Mouse (Mus musculus): Measurements from ENCODE around the gene Vwa5a. TPM values are rescaled to one million over a fixed set of nuclear protein-coding genes. Genes with fewer than 3 reads are reported as not detected.

Gene Vwa5a
- polyA plus RNA-seq, 1 experiment = 6.3 TPM

DNA sequence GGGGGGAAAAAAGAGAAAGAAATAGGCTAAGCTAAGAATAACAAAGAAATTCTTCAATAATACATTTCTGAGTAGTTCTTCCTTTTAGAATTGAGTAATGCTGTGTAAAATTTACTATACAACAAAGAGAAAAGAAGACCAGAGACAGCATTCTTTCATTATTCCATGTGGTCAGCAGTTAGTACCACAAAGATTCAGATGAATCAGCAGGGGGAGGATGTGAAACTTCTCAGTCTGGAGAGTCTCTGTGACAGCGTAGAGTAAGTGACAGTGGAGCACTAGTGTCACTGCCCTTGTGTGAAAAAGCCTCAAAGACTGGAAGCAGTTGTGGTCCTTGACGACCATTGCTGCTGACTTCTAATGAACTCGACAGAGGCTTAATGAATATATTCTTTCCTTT lies 10.2 kb downstream of the Vwa5a start:
- no peak for TF ChIP-seq CEBPB (IDR thresholded peaks at IDR 0.05; ENCODE audit: low read depth)
- TF ChIP-seq CTCF (IDR thresholded peaks at IDR 0.05; ENCODE audit: control insufficient read depth, insufficient read depth, insufficient read length) = no peak
- TF ChIP-seq USF1 (IDR thresholded peaks at IDR 0.05; ENCODE audit: low read depth) = no peak
- TF ChIP-seq MYOD1 (IDR thresholded peaks at IDR 0.05; ENCODE audit: control insufficient read depth, insufficient read length, low read depth) = no peak
- no peak for TF ChIP-seq MYOG (IDR thresholded peaks at IDR 0.05; ENCODE audit: control insufficient read depth, extremely low read depth, insufficient read length)
- TF ChIP-seq FOSL1 (IDR thresholded peaks at IDR 0.05; ENCODE audit: insufficient read depth, low read length, poor library complexity, severe bottlenecking) = no peak
- TF ChIP-seq MAX (IDR thresholded peaks at IDR 0.05) = no peak
- H3K27me3 ChIP-seq (ENCODE audit: control insufficient read depth, insufficient read depth, insufficient read length) = no peaks in the 10 kb centered on the region
- H3K36me3 ChIP-seq (ENCODE audit: control insufficient read depth, insufficient read depth) = peaks cover 16% of the 10 kb centered on the region
- H3ac ChIP-seq (ENCODE audit: control insufficient read depth, insufficient read length, low read depth) = no peak overlapping the region
- H3K79me3 ChIP-seq (ENCODE audit: low read depth) = no peaks in the 10 kb centered on the region
- no peak overlapping the region for H3K4me3 ChIP-seq (ENCODE audit: insufficient read depth, poor library complexity, severe bottlenecking)
- H3K79me2 ChIP-seq (ENCODE audit: control insufficient read depth, insufficient read depth) = no peaks in the 10 kb centered on the region

DNA sequence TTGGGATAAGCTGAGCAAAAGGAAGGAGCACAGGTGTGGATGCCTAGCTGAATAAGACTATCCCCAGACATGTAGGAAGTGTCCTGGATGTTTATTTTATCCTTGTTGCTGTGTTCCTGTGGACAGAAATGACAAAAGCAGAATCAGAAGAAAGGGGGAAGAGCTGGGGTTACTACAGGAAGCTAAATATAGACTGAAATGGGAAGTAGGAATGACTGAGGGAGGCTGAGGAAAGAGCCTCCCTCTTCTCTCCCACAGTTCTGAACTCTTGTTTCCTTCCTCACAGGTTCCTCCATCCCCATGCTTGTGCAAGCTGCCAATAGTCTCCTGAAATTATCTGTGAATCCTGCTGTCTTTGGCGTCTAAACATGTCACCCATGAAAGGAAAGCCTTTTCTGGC lies 23.3 kb downstream of the Vwa5a start:
- Histone ChIP-seq H3K27me3 (ENCODE audit: control insufficient read depth, insufficient read depth, insufficient read length) (no peaks in the 10 kb centered on the region), H3K79me2 (ENCODE audit: control insufficient read depth, insufficient read depth) (no peaks in the 10 kb centered on the region), H3ac (ENCODE audit: control insufficient read depth, insufficient read length, low read depth) (no peak overlapping the region), H3K36me3 (ENCODE audit: control insufficient read depth, insufficient read depth) (no peaks in the 10 kb centered on the region), H3K4me3 (ENCODE audit: insufficient read depth, poor library complexity, severe bottlenecking) (no peak overlapping the region), H3K79me3 (ENCODE audit: low read depth) (no peaks in the 10 kb centered on the region)
- TF ChIP-seq CTCF (IDR thresholded peaks at IDR 0.05; ENCODE audit: control insufficient read depth, insufficient read depth, insufficient read length) (no peak), MAX (IDR thresholded peaks at IDR 0.05) (no peak), MYOG (IDR thresholded peaks at IDR 0.05; ENCODE audit: control insufficient read depth, extremely low read depth, insufficient read length) (no peak), MYOD1 (IDR thresholded peaks at IDR 0.05; ENCODE audit: control insufficient read depth, insufficient read length, low read depth) (no peak), FOSL1 (IDR thresholded peaks at IDR 0.05; ENCODE audit: insufficient read depth, low read length, poor library complexity, severe bottlenecking) (no peak), USF1 (IDR thresholded peaks at IDR 0.05; ENCODE audit: low read depth) (no peak), CEBPB (IDR thresholded peaks at IDR 0.05; ENCODE audit: low read depth) (no peak)

- Histone ChIP-seq H3K27me3 (ENCODE audit: control insufficient read depth, insufficient read depth, insufficient read length) (no peaks in the 10 kb centered on the region), H3ac (ENCODE audit: control insufficient read depth, insufficient read length, low read depth) (no peak overlapping the region)
Observed at GRCm38 (mm10) chr9:38744619-38745315, 26.7 kb downstream of the Vwa5a start.

GRCm38 (mm10) chr9:38751999-38752398 lies 33.9 kb downstream of the Vwa5a start, which contains the start of gene Olfr920:
Olfr920 (plus strand) TSS chr9:38752299.
- no peak within 1 kb of the TSS for H3ac ChIP-seq (ENCODE audit: control insufficient read depth, insufficient read length, low read depth)
- TF ChIP-seq MAX (IDR thresholded peaks at IDR 0.05) (no peak), MYOD1 (IDR thresholded peaks at IDR 0.05; ENCODE audit: control insufficient read depth, insufficient read length, low read depth) (no peak), CTCF (IDR thresholded peaks at IDR 0.05; ENCODE audit: control insufficient read depth, insufficient read depth, insufficient read length) (no peak), FOSL1 (IDR thresholded peaks at IDR 0.05; ENCODE audit: insufficient read depth, low read length, poor library complexity, severe bottlenecking) (no peak)
- no peaks in the 10 kb centered on the region for H3K27me3 ChIP-seq (ENCODE audit: control insufficient read depth, insufficient read depth, insufficient read length)
- no peaks in the 10 kb centered on the region for H3K79me2 ChIP-seq (ENCODE audit: control insufficient read depth, insufficient read depth)
- H3K4me3 ChIP-seq (ENCODE audit: insufficient read depth, poor library complexity, severe bottlenecking) = no peak within 1 kb of the TSS
- H3K36me3 ChIP-seq (ENCODE audit: control insufficient read depth, insufficient read depth) = no peaks in the 10 kb centered on the region
- H3K79me3 ChIP-seq (ENCODE audit: low read depth) = no peaks in the 10 kb centered on the region

More at GRCm38 (mm10) chr9:38744619-38745315, 26.7 kb downstream of the Vwa5a start:
- no peaks in the 10 kb centered on the region for H3K79me2 ChIP-seq (ENCODE audit: control insufficient read depth, insufficient read depth)
- no peaks in the 10 kb centered on the region for H3K36me3 ChIP-seq (ENCODE audit: control insufficient read depth, insufficient read depth)
- TF ChIP-seq CTCF (IDR thresholded peaks at IDR 0.05; ENCODE audit: control insufficient read depth, insufficient read depth, insufficient read length) (no peak), USF1 (IDR thresholded peaks at IDR 0.05; ENCODE audit: low read depth) (no peak), MYOG (IDR thresholded peaks at IDR 0.05; ENCODE audit: control insufficient read depth, extremely low read depth, insufficient read length) (no peak), MYOD1 (IDR thresholded peaks at IDR 0.05; ENCODE audit: control insufficient read depth, insufficient read length, low read depth) (no peak), FOSL1 (IDR thresholded peaks at IDR 0.05; ENCODE audit: insufficient read depth, low read length, poor library complexity, severe bottlenecking) (no peak), MAX (IDR thresholded peaks at IDR 0.05) (no peak), CEBPB (IDR thresholded peaks at IDR 0.05; ENCODE audit: low read depth) (no peak)
- H3K79me3 ChIP-seq (ENCODE audit: low read depth) = no peaks in the 10 kb centered on the region
- H3K4me3 ChIP-seq (ENCODE audit: insufficient read depth, poor library complexity, severe bottlenecking) = no peak overlapping the region

DNA sequence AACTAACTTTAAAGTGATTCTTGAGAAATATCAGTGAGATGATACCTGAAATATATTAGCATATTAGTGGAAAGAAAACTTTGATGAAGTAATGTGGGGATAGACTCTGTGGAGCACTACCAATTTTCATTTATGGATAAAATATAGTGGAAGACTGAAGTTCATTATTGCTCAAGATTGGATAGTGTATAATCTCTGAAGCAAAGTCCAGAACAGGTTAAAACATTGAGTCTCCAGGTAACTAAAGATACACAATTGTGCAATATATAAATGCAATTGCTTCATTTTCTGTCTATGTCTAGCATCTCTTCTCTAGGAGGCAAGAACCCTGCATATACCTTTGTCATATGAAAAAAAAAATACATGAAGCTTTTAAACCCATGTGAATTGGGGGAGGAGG lies 54.7 kb downstream of the Vwa5a start, which contains the start of gene Olfr921:
Gene Olfr921 (plus strand): TSS at position 301 of the 400 bp plus-strand sequence.
- no peak for TF ChIP-seq CTCF (IDR thresholded peaks at IDR 0.05; ENCODE audit: control insufficient read depth, insufficient read depth, insufficient read length)
- TF ChIP-seq FOSL1 (IDR thresholded peaks at IDR 0.05; ENCODE audit: insufficient read depth, low read length, poor library complexity, severe bottlenecking) = no peak
- TF ChIP-seq CEBPB (IDR thresholded peaks at IDR 0.05; ENCODE audit: low read depth) = no peak
- Histone ChIP-seq H3K36me3 (ENCODE audit: control insufficient read depth, insufficient read depth) (no peaks in the 10 kb centered on the region), H3K4me3 (ENCODE audit: insufficient read depth, poor library complexity, severe bottlenecking) (no peak within 1 kb of the TSS), H3ac (ENCODE audit: control insufficient read depth, insufficient read length, low read depth) (no peak within 1 kb of the TSS), H3K79me3 (ENCODE audit: low read depth) (no peaks in the 10 kb centered on the region), H3K79me2 (ENCODE audit: control insufficient read depth, insufficient read depth) (no peaks in the 10 kb centered on the region), H3K27me3 (ENCODE audit: control insufficient read depth, insufficient read depth, insufficient read length) (no peaks in the 10 kb centered on the region)

GRCm38 (mm10) chr9:38792689-38793088 lies 74.6 kb downstream of the Vwa5a start:
- H3ac ChIP-seq (ENCODE audit: control insufficient read depth, insufficient read length, low read depth) = no peak overlapping the region
- H3K4me3 ChIP-seq (ENCODE audit: insufficient read depth, poor library complexity, severe bottlenecking) = no peak overlapping the region
- no peaks in the 10 kb centered on the region for H3K27me3 ChIP-seq (ENCODE audit: control insufficient read depth, insufficient read depth, insufficient read length)
- H3K79me2 ChIP-seq (ENCODE audit: control insufficient read depth, insufficient read depth) = no peaks in the 10 kb centered on the region
- H3K36me3 ChIP-seq (ENCODE audit: control insufficient read depth, insufficient read depth) = no peaks in the 10 kb centered on the region
- no peak for TF ChIP-seq CTCF (IDR thresholded peaks at IDR 0.05; ENCODE audit: control insufficient read depth, insufficient read depth, insufficient read length)
- TF ChIP-seq MYOD1 (IDR thresholded peaks at IDR 0.05; ENCODE audit: control insufficient read depth, insufficient read length, low read depth) = no peak
- TF ChIP-seq USF1 (IDR thresholded peaks at IDR 0.05; ENCODE audit: low read depth) = no peak
- TF ChIP-seq FOSL1 (IDR thresholded peaks at IDR 0.05; ENCODE audit: insufficient read depth, low read length, poor library complexity, severe bottlenecking) = no peak
- no peak for TF ChIP-seq CEBPB (IDR thresholded peaks at IDR 0.05; ENCODE audit: low read depth)
- no peak for TF ChIP-seq MYOG (IDR thresholded peaks at IDR 0.05; ENCODE audit: control insufficient read depth, extremely low read depth, insufficient read length)
- no peak for TF ChIP-seq MAX (IDR thresholded peaks at IDR 0.05)
- H3K79me3 ChIP-seq (ENCODE audit: low read depth) = no peaks in the 10 kb centered on the region
